In genomic region chr13:9198728-9199464, GRCm38 (mm10) we compare ENCODE assay signal across 8 mouse cellular contexts.
DNase-seq lines count a peak whose midpoint lies in the region; ATAC-seq lines count a peak whose summit lies in the region.

No protein-coding gene starts in this region.

- H3K4me2 ChIP-seq in heart, embryonic 14.5 days (ENCODE audit: low read length): peak overlapping the region; percentile 60
- H3K4me2 ChIP-seq in embryonic facial prominence, embryonic 14.5 days (ENCODE audit: low read depth, low read length): peak overlapping the region; percentile 32
- H3K4me2 ChIP-seq in midbrain, embryonic 12.5 days (replicated peaks): peak overlapping the region; percentile 37

- no peaks in the 10 kb centered on the region for H3K9me3 ChIP-seq in heart, embryonic 14.5 days (ENCODE audit: control insufficient read depth, low read length)
- no peaks in the 10 kb centered on the region for H3K9me3 ChIP-seq in embryonic facial prominence, embryonic 14.5 days (ENCODE audit: control insufficient read depth, low read length)
- no peaks in the 10 kb centered on the region for H3K9me3 ChIP-seq in midbrain, embryonic 12.5 days

- peaks cover 0 to 2% of the 10 kb centered on the region in 2 experiments; a peak in 1 of 4 replicates for H3K4me1 ChIP-seq in heart, embryonic 14.5 days (ENCODE audit: control insufficient read depth in 2 of 2, insufficient read depth in 2 of 2, low read length in 2 of 2)
- no peaks in the 10 kb centered on the region for H3K4me1 ChIP-seq in embryonic facial prominence, embryonic 14.5 days (ENCODE audit: control insufficient read depth, insufficient read depth, low read length)
- peaks cover 8% of the 10 kb centered on the region; the same call in 1 of the 2 replicates for H3K4me1 ChIP-seq in midbrain, embryonic 12.5 days

- ATAC-seq in heart, embryonic 14.5 days (ENCODE audit: insufficient number of reproducible peaks, insufficient read depth, low FRiP score, low read depth): no peak
- peak; percentile 76; the same call in 1 of the 2 replicates for ATAC-seq in embryonic facial prominence, embryonic 14.5 days (ENCODE audit: low read depth)
- peak; percentile 90 for ATAC-seq in midbrain, embryonic 12.5 days (ENCODE audit: low FRiP score, low read depth)

- no peak overlapping the region for H3K9ac ChIP-seq in heart, embryonic 14.5 days (ENCODE audit: low read length)
- no peak overlapping the region for H3K9ac ChIP-seq in embryonic facial prominence, embryonic 14.5 days (ENCODE audit: low read depth, low read length)
- peak overlapping the region; percentile 12; the same call in 1 of the 2 replicates for H3K9ac ChIP-seq in midbrain, embryonic 12.5 days (replicated peaks)

- peak overlapping the region; percentile 16 to 21; a peak in 2 of 4 replicates for H3K4me3 ChIP-seq in heart, embryonic 14.5 days (ENCODE audit: control insufficient read depth in 1 of 2, insufficient read depth in 1 of 2, low read depth in 1 of 2, low read length in 2 of 2)
- H3K4me3 ChIP-seq in embryonic facial prominence, embryonic 14.5 days (ENCODE audit: low read depth, low read length): no peak overlapping the region
- H3K4me3 ChIP-seq in midbrain, embryonic 12.5 days: no peak overlapping the region

- H3K36me3 ChIP-seq in heart, embryonic 14.5 days (ENCODE audit: control insufficient read depth, insufficient read depth, low read length): no peaks in the 10 kb centered on the region
- H3K36me3 ChIP-seq in embryonic facial prominence, embryonic 14.5 days (ENCODE audit: control insufficient read depth, insufficient read depth, low read length): no peaks in the 10 kb centered on the region
- H3K36me3 ChIP-seq in midbrain, embryonic 12.5 days: no peaks in the 10 kb centered on the region

- DNase-seq in heart, adult 8-10 months (ENCODE audit: low spot score): no peak
- peak; percentile 57 for DNase-seq in embryonic facial prominence, embryonic 14.5 days (ENCODE audit: low spot score)
- peak; percentile 47 to 53 for DNase-seq in kidney, postnatal 25 days
- no peak for DNase-seq in c-Kit-positive CD71-positive TER-119-positive erythroid progenitor cells, embryonic 14.5 days (ENCODE audit: low spot score)
- no peak for DNase-seq in layer of hippocampus, adult 11-12 months (ENCODE audit: low spot score)
- no peak for DNase-seq in left cerebral cortex, adult 11 months (ENCODE audit: low spot score)

- H3K27me3 ChIP-seq in heart, embryonic 14.5 days (ENCODE audit: control insufficient read depth, insufficient read depth, low read length): no peaks in the 10 kb centered on the region
- no peaks in the 10 kb centered on the region for H3K27me3 ChIP-seq in embryonic facial prominence, embryonic 14.5 days (replicated peaks; ENCODE audit: control insufficient read depth, insufficient read depth, low read length)
- no peaks in the 10 kb centered on the region for H3K27me3 ChIP-seq in midbrain, embryonic 12.5 days

- H3K27ac ChIP-seq in heart, embryonic 14.5 days (replicated peaks in 1 of 2; ENCODE audit: control insufficient read depth in 1 of 2, insufficient read depth in 1 of 2, low read depth in 2 of 2, low read length in 2 of 2): no peak overlapping the region
- H3K27ac ChIP-seq in embryonic facial prominence, embryonic 14.5 days (replicated peaks; ENCODE audit: low read depth, low read length): no peak overlapping the region
- H3K27ac ChIP-seq in midbrain, embryonic 12.5 days (replicated peaks): no peak overlapping the region

- 29% methylated on average over 19 of the region's 19 CpGs for WGBS in heart, embryonic 14.5 days
- 37% methylated on average over 19 of the region's 19 CpGs for WGBS in embryonic facial prominence, embryonic 14.5 days
- 37% methylated on average over 19 of the region's 19 CpGs for WGBS in midbrain, embryonic 12.5 days

Comparison
In these comparisons a context has a peak if more than half of its experiments do, and no peak if none do; other contexts are left out.
1. H3K4me3 ChIP-seq: peak in heart, embryonic 14.5 days (2 of 2); none in embryonic facial prominence, embryonic 14.5 days (single experiment) and midbrain, embryonic 12.5 days (single experiment).
2. DNase-seq: peak in embryonic facial prominence, embryonic 14.5 days (single experiment) and kidney, postnatal 25 days (2 of 2); none in heart, adult 8-10 months (single experiment), c-Kit-positive CD71-positive TER-119-positive erythroid progenitor cells, embryonic 14.5 days (single experiment), layer of hippocampus, adult 11-12 months (single experiment) and left cerebral cortex, adult 11 months (single experiment).
3. Peak in every context shown above with its lines, with median percentiles within 50 percentile points of each other: H3K4me2 ChIP-seq.